Mouse (Mus musculus) kidney, adult 11 months (tissue): ENCODE measurements around the gene Smc1a.

ENCODE experiments used
- DNase-seq: peaks from one replicate; pipeline ENCODE4 v3.0.0; 2022

Gene Smc1a

DNA sequence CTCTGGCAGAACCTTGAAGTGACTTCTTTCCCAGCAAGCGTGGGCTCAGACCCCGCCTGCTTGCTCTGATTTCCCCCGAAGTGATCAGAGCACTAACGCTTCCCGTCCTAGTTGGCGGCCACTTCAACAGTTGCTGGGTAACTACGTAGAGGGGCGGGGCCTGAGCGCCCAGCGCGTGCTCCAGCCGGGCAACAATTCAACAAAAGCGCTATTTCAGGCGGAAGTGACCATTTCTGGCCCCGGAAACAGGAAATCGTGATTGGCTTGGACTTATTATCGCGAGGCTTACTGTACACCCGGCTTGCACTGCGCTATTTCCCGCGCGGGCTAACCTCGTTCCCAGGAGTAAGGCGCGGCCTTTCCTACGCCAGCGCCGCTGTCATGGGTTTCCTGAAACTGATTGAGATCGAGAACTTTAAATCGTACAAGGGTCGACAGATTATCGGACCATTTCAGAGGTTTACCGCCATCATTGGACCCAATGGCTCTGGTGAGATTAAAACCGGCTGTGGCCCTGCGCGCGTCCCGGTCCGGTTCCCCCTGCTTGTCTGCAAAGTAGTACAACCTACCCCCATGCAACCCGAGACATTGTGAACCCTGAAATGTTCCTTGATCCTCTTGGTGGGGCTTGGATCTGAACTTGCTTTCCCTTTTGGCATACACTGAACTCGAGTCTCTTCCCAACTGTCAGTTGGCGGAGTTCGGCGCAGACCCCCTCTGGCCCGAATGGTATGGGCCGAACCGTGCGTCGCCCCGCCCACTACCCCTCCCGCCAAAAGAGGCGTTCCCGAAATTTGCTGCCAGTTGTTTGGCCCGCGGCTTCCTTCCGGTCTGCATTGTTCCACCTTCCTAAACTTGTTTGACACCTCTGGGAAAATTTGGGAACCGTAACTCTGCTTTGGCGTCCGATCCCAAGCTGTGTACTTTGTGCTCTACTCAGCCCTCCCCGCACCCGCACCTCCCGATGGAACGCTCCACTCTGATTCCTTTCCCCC, at the start of gene Smc1a, which contains the start of gene Ribc1:
Smc1a (plus strand) TSS at position 278 of the 995 bp plus-strand sequence.
Ribc1 (minus strand) TSS at position 145 of the 995 bp plus-strand sequence.
- DNase-seq: peak; percentile 95

DNA sequence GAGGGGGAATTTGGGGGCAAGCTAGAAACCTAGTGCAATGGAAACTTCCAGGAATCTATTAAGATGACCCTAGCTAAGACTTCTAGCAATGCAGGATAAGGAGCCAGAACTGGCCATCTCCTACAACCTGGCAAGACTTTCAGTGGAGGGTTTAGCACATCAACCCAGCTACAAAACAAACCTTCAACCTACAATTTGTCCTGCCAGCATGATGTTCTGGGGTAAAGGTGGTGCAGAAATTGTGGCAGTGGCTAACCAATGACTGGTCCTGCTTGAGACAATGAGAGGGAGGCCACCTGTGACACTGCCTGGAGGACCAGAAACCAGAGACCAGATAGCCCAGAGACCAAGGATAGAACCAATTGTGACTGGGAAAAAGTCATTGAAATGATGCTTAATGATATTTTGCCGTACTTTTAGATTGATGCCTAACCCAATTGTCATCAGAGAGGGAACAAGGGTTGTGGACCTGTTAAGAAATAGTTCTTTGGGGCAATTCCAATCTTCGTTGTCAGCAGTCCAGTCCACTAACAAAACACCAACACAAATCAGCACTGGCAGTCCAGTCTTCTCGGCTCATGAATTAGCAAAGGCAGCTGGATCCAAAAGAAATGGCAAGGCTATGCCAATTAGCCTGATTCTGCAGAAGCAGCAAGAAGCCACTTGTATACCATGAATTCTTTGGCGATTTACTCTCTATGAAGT, 17.1 kb upstream of the Smc1a start:
- DNase-seq: no peak

DNA sequence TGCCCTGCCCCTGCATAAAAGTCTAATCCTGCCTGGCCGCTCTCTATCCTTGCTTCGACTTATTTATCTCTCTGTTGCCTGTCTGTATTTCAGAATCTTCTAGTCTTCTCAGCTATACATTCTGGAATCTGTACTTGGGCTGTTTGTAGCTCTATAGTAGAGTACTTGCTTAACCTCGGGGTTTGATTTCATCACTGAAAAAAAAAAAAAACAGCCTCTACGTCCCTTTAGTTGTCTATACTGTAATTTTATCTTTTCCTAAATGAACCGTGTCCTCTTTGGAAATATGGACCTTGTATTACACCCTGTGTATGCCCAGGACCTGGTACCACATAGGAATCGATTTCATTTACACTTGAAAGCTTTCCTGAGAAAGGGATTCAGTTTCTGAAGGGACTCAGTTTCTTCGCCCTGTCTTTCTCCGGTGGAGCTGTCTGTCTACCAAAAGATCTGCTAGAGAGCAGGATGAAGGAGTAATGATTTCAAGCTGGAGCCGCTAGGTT, 15.0 kb upstream of the Smc1a start:
- DNase-seq: no peak

DNA sequence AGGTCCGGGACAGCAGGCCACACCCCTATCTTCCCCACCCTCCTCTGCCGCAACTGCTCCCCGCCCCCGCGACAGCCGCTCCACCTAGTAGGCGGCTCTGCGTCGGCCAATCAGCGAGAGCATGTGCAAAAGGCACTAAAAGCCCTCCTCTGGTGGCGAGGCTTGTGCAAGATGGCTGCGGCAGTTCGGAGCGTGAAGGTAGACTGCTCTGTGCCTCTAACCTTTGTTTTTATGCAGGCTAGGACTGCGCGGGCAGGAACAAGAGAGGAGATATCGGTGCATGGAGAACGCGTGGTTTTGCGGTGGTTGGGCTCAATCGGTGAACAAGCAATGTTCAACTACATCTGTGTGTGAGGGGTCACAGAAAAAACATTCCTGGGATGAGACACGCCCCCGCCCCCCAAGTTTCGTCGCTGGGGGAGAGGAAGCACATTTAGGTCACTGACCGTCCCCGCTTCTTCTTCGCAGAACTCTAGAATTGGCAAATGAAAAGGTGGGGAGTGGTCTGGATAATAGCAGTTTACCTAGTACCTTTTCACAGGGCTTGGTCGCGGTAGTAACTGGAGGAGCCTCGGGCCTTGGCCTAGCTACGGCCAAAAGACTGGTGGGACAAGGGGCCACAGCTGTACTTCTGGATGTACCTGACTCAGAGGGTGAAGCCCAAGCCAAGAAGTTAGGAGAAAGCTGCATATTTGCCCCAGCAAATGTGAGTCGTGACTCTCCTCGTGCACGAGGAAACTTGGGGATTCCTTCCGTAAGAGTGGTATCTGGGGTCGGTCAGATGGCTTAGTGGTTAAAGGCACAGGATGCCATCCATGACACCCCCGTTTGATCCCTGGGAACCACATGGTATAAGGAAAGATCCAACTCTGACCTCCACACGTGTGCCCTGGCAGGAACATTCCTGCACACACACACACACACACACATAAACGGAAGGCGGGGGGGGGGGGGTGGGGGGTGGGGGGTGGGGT, 14.2 kb upstream of the Smc1a start, which contains the start of gene Hsd17b10:
Hsd17b10 (plus strand) TSS at position 109 of the 974 bp plus-strand sequence.
- peak; percentile 87 for DNase-seq

DNA sequence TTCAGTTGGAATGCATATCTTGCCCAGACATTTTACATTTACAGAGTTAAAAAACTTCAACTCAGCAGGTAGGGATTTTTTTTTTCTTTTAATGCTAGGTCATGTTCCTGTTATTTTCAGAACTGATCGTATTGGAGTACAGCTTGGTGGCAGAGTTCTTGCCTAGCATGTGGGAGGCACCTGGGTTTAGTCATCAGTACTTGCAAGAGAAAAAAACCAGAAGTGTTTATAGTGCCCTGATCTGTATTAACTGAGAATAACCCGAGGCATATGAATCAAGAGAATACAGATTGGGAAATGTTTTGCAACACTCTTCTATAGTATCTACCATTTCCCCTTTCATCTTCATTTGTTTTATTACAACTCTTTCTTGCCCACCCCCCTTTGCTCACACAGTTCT, 13.4 kb upstream of the Smc1a start:
- DNase-seq: no peak

DNA sequence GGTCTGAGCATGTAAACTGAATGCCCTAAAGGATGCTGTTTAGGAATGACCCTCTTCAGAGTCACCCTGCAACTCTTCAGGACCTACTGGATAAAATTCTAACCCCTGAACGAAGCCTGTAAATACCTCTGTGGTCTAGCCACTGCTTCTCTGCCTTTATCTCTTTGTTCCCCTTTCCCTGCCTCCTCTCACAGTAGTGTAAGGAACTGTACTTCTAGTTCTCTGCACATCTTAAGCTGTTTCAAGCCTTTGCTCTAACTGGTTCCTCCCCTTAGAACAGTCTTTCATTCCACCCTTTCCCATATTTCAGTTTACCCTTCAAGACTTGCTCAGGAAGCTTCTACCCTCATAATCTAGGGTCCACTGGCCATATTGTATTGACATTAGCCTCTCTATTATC, 8.4 kb upstream of the Smc1a start:
- DNase-seq: no peak

DNA sequence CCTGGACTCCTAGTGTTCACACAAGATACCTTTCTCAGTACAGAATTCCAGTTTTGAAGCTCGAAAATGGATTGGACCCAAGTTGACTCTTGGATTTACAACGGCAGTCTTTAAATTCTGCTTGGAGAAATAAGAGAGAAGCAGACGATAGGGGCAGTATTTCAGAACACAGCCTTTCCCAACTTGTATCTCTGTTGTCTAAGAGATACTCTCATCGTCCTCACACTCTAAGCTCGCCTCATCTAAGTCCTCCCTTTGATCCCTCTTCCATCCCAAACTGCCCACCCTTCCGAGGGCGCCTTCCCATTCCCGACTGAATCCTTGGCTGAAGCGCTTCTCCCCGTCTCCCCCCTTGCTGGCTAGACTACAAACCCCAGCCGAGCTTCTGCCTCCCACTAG, 477 bp upstream of the Smc1a start:
- no peak for DNase-seq

DNA sequence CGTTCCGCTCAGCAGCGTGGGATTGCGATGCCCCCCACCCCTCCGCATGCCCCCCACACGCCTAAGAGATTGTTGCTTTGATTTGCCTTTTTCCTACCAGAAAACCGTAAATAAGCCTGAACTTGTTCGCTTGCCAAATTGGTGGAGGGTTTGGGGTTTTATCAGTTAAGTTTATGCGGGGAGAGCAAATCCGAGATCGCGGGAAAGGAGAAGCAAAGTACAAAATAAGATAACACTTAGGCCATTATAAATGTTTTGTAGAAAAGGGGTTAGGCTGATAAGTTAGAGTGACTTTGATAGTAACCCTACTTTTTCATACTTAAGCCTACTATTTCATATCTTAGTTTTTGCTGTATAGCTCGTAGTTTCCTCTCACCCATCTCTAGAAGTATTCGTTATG, 958 bp downstream of the Smc1a start:
- DNase-seq: no peak

DNA sequence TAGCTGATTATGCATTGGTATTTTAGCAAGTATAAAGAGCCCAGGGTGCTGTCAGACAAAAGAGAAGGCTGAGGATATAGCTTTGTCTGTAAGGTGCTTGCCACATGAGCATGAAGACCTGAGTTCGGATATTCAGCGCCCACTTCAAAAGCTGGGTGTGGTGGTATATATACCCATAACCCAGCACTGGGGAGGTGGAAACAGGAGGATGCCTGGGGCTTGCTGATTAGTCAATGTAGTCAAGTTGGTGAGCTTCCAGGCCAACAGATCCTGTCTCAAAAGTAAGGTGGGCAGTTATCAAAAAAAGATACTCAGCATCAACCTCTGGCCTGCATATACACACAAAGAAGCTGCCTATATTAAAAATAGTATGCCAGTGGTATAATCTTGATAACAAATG, 3.1 kb downstream of the Smc1a start:
- DNase-seq: no peak

DNA sequence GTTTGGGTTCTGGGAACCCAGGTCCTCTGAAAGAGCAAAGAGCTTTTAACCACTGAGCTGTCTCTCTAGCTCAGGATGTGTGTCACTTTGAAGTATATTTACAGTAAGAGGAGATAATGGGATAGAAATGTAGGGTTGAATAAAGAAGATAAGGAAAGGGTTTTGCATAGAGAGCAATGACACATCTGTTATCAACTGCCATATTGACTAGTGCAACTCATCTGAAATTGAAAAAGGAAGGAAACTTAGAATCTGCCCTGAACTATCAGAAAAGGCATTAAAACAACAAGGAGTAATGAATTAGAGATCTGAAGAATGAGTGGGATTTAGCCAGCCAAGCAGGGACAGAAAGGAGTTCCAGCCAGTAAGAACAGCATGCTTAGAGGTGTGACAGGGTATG, 23.6 kb downstream of the Smc1a start:
- DNase-seq: no peak

DNA sequence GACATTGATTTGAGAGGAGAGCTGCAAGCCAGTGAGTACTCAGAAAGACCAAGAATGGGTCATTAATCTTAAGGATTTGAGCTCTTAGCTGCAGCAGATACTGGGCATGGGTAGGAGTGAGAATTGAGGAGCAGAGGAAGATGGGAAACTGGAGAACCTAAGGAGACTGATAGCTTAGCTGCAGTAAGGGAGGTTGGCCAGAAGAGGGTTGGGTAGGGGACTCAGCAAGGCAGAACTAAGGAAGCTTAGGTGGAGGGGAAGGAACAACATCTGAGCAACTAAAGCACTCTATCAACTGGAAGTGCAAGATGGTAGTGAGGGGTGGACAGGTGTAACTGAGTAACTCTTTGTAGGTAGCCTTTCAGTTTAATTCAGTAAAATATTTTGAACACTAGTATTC, 31.0 kb downstream of the Smc1a start:
- no peak for DNase-seq

DNA sequence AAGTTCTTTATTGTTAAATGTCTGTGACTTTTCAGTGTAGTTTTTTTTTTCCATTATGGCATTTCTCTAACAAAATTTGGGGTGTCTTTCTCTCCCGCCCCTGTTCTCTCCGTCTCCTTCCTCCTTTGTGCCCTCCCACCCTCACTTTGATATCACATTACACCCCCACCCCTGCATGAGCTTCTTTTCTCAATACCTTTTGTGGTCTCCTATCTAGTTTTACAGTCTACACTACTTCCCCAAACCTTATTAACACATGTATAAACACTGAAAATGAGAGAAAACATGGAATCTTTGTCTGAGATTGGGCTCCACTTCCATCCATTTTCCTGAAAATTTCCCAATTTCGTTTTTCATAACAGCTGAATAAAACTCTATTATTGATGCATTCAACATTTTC, 36.3 kb downstream of the Smc1a start:
- no peak for DNase-seq

DNA sequence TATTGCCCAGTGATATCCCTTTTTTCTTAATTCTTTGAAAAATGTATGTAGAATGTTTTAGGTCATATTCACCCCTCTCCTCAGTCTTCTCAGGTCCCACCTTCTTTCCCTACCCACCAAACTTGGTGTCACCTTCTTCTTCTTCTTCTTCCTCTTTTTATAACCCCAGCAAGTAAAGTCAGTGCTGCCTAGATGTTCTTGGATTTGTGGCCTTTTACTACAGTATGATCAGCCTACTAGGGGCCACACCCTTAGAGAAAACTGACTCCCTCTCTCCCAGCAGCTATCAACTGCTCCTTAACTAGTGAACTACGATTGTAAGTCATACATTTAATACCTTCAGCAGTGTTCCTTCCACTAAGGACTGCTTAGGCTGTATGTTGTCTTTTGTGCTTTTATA, 37.9 kb downstream of the Smc1a start:
- DNase-seq: no peak

DNA sequence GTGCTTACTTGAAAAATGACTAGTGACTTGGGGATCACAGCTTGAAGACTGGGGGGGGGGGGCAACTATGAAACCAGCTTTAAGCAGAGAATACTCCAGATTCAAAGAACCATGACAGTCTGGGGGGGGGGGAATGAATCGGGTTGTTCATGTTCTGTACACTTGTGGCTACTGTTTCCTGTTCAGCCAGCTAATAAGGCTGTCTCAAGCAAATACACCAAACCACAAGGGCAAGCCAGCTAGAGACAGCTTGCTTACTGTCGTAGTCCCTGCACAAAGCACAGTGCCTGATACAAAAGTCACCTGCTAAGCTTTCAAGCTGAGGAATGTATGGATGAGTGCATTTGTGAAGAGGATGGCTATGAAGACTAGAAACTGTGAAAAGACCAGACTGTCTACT, 49.4 kb downstream of the Smc1a start:
- DNase-seq: no peak

DNA sequence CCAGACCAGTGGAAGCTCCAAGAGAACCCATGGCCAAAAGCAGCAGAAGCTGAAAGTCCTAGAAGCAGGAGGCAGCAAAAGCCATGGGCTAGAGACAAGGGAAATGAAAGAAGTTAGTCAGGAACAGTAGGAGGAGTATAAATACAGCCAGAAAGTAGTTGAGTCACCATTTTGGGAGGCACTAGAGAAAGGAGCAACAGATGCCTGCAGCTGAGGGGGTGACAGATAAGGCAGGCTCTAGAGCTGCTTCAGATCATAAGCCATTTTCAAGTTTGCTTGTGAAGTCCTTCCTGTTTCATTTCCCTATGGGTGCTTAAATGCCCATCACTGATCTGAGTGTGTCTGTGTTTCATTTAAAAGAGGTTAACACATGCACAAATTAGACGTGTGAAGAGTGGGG, 51.6 kb downstream of the Smc1a start:
- DNase-seq: no peak

DNA sequence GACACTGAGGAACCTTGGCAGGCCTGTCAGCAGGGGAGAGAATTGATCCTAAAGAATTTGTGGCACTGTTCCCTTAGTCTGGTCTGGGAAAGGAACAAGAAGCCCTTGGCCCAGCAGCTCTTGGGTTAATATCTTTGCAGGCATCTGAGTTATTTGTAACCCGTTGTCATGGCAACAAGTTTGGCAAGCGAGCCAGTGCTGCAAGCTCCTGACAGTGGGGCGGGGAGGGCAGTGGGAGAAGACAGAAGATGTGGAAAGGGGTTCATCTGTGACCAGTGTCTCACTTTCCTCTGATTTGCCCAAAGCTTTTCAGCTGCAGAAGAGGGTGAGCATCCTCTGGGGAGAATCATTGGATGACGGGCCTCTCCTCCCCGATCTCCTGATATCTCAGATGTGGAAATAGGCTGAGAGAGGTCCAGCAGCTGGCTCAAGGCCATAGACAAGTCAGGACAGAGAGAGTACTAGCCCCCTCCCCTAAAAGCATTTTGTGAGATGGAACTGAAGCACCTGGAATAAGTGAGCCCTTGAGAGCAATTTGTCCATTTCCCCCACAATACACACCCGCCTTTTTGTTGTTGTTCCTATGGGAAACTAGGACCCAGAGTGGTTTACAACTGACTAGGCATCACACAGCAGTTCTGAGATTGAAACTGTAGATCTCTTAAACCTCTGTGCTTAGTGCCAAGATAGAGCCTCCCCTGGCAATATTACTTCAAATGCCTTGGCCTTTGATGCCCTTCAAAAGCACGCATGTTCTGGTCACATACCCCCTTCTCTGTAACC, 73.8 kb downstream of the Smc1a start:
- peak; percentile 2 for DNase-seq

DNA sequence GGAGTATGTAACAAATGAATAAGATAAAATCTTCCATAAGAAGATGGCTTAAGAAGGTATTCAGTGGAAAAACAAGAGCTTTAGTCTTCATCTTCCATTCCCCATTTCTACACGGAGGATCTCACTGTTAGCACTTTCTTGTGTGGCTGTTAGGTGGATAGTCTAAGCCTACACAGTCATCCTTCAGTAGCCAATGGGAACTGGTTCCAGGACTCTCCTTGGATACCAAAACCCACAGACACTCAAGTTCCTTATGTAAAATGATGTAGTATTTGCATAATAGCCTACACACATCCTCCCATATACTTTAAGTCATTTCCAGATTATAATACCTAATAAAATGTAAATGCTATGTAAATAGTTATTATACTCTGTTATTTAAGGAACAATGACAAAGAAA, 81.3 kb downstream of the Smc1a start:
- no peak for DNase-seq
